Mouse (Mus musculus) lung, embryonic 16.5 days (tissue): Measurements from ENCODE around the gene Ogg1. TPM values are rescaled to one million over a fixed set of nuclear protein-coding genes. Genes with fewer than 3 reads are reported as not detected.
"Not testable (repeated sequence)": the region's sequence is repeated elsewhere in the genome, so short reads cannot be mapped to it uniquely, and the experiment has no call there.

Experiments
- ATAC-seq: fragments of 200-750 bp; cut with Nextera tagmentation; 2 replicates; pipeline ENCODE4 v1.8.0; 2017; ENCODE audit warnings: low read depth, mild to moderate bottlenecking, moderate library complexity
- H3K27ac ChIP-seq: fragments of 300-500 bp; sonication (generic); 2 replicates; pipeline ENCODE4 v1.5.1; 2014; ENCODE audit warnings: mild to moderate bottlenecking, control low read depth, low read length
- H3K27me3 ChIP-seq: fragments of 300-500 bp; sonication (generic); 2 replicates; pipeline ENCODE4 v1.6.1; 2014; ENCODE audit warnings: low read depth, low read length, mixed read lengths; ENCODE audit not compliant: control insufficient read depth, insufficient read depth
- H3K36me3 ChIP-seq: fragments of 300-500 bp; sonication (generic); 2 replicates; pipeline ENCODE4 v1.6.1; 2014; ENCODE audit warnings: low read length; ENCODE audit not compliant: control insufficient read depth, insufficient read depth
- H3K4me1 ChIP-seq: fragments of 300-500 bp; sonication (generic); replicated peaks from 2 replicates; pipeline ENCODE4 v1.6.1; 2014; ENCODE audit warnings: low read length, mixed read lengths; ENCODE audit not compliant: control insufficient read depth, insufficient read depth
- H3K4me2 ChIP-seq: fragments of 300-500 bp; sonication (generic); 2 replicates; pipeline ENCODE4 v1.6.1; 2014; ENCODE audit warnings: low read depth, low read length, control low read depth
- H3K4me3 ChIP-seq: fragments of 300-500 bp; sonication (generic); 2 replicates; pipeline ENCODE4 v1.5.1; 2014; ENCODE audit warnings: mild to moderate bottlenecking, low read length, control low read depth
- H3K9ac ChIP-seq: fragments of 300-500 bp; sonication (generic); 2 replicates; pipeline ENCODE4 v1.6.1; 2014; ENCODE audit warnings: low read length, control low read depth
- H3K9me3 ChIP-seq: fragments of 300-500 bp; sonication (generic); 2 replicates; pipeline ENCODE4 v1.6.1; 2016; ENCODE audit warnings: low read length; ENCODE audit not compliant: control insufficient read depth
- WGBS: fragments of 180-500 bp; shearing (Covaris S2); extraction: QIAGEN DNeasy Blood & Tissue Kit; methylation state at CpG from one replicate; pipeline ENCODE4 v1.1.7; 2014; 5-methylcytosine and 5-hydroxymethylcytosine counted together
- polyA plus RNA-seq: library from polyadenylated mRNA; unstranded; fragments of >200 nt; fragmentation: Nextera tagmentation; extraction: Ambion mirVana; gene quantifications from 2 replicates; pipeline ENCODE4 v1.2.1, GENCODE M21; 2015

The Ogg1 gene
- polyA plus RNA-seq, 1 experiment from 2014 or later, result 17.6 TPM

GRCm38 (mm10) chr6:113308141-113308540 lies 18.6 kb upstream of the Ogg1 start:
- peak overlapping the region; percentile 94 for H3K4me3 ChIP-seq
- peaks cover 14% of the 10 kb centered on the region for H3K4me1 ChIP-seq
- H3K4me2 ChIP-seq, result peak overlapping the region; percentile 72
- H3K27me3 ChIP-seq, result no peaks in the 10 kb centered on the region
- H3K27ac ChIP-seq, result no peak overlapping the region
- H3K9ac ChIP-seq, result peak overlapping the region; percentile 98
- ATAC-seq, result no peak
- 22% methylated on average over 5 of the region's 5 CpGs for WGBS
- H3K36me3 ChIP-seq, result peaks cover 12% of the 10 kb centered on the region
- no peaks in the 10 kb centered on the region for H3K9me3 ChIP-seq

- 90% methylated on average over 3 of the region's 3 CpGs for WGBS
- H3K9me3 ChIP-seq, result no peaks in the 10 kb centered on the region
- ATAC-seq, result no peak
- H3K36me3 ChIP-seq, result peaks cover 59% of the 10 kb centered on the region
- no peak overlapping the region for H3K4me2 ChIP-seq
- H3K4me1 ChIP-seq, result no peaks in the 10 kb centered on the region
- no peak overlapping the region for H3K27ac ChIP-seq
- no peaks in the 10 kb centered on the region for H3K27me3 ChIP-seq
- H3K9ac ChIP-seq, result no peak overlapping the region
- H3K4me3 ChIP-seq, result no peak overlapping the region
Measured at GRCm38 (mm10) chr6:113315972-113316371, 10.8 kb upstream of the Ogg1 start.

GRCm38 (mm10) chr6:113329396-113329795 lies 2.6 kb downstream of the Ogg1 start:
- 83% methylated on average over 1 of the region's 1 CpGs for WGBS
- peaks cover 15% of the 10 kb centered on the region for H3K36me3 ChIP-seq
- H3K4me2 ChIP-seq, result no peak overlapping the region
- no peaks in the 10 kb centered on the region for H3K9me3 ChIP-seq
- ATAC-seq, result no peak
- H3K27ac ChIP-seq, result no peak overlapping the region
- no peak overlapping the region for H3K4me3 ChIP-seq
- H3K9ac ChIP-seq, result no peak overlapping the region
- H3K27me3 ChIP-seq, result no peaks in the 10 kb centered on the region
- H3K4me1 ChIP-seq, result peaks cover 16% of the 10 kb centered on the region

- 41% methylated on average over 2 of the region's 2 CpGs for WGBS
- Histone ChIP-seq H3K4me2 (no peak overlapping the region), H3K36me3 (peaks cover 23% of the 10 kb centered on the region), H3K4me1 (peaks cover 13% of the 10 kb centered on the region), H3K4me3 (no peak overlapping the region), H3K9ac (no peak overlapping the region), H3K27ac (no peak overlapping the region), H3K27me3 (no peaks in the 10 kb centered on the region), H3K9me3 (no peaks in the 10 kb centered on the region)
- no peak for ATAC-seq
Measured at GRCm38 (mm10) chr6:113330547-113330946, 3.8 kb downstream of the Ogg1 start.

- no peak overlapping the region for H3K9ac ChIP-seq
- H3K4me3 ChIP-seq, result no peak overlapping the region
- no peak overlapping the region for H3K4me2 ChIP-seq
- H3K27ac ChIP-seq, result no peak overlapping the region
- peaks cover 29% of the 10 kb centered on the region for H3K36me3 ChIP-seq
- no peaks in the 10 kb centered on the region for H3K9me3 ChIP-seq
- H3K4me1 ChIP-seq, result peaks cover 12% of the 10 kb centered on the region
- no peak for ATAC-seq
- H3K27me3 ChIP-seq, result no peaks in the 10 kb centered on the region
- WGBS, result 87% methylated on average over 11 of the region's 11 CpGs
Measured at GRCm38 (mm10) chr6:113331721-113332120, 4.9 kb downstream of the Ogg1 start.

- H3K4me1 ChIP-seq, result peaks cover 18% of the 10 kb centered on the region
- H3K36me3 ChIP-seq, result peaks cover 30% of the 10 kb centered on the region
- peak overlapping the region; percentile 68 for H3K27ac ChIP-seq
- ATAC-seq, H3K4me2 ChIP-seq, H3K27me3 ChIP-seq, H3K4me3 ChIP-seq, H3K9me3 ChIP-seq, H3K9ac ChIP-seq: not testable (repeated sequence)
- WGBS, result 49% methylated on average over 6 of the region's 6 CpGs
Measured at GRCm38 (mm10) chr6:113332734-113333133, 6.0 kb downstream of the Ogg1 start.

- peak; percentile 79 for ATAC-seq
- Histone ChIP-seq H3K27ac (peak overlapping the region; percentile 85), H3K36me3 (peaks cover 35% of the 10 kb centered on the region), H3K4me2 (peak overlapping the region; percentile 16; the same call in 1 of the 2 replicates), H3K4me1 (peaks cover 18% of the 10 kb centered on the region), H3K4me3 (no peak overlapping the region), H3K27me3 (no peaks in the 10 kb centered on the region), H3K9ac (peak overlapping the region; percentile 42; the same call in 1 of the 2 replicates), H3K9me3 (no peaks in the 10 kb centered on the region)
- WGBS, result 39% methylated on average over 14 of the region's 14 CpGs
Measured at GRCm38 (mm10) chr6:113333137-113333950, 6.6 kb downstream of the Ogg1 start.

- no peaks in the 10 kb centered on the region for H3K9me3 ChIP-seq
- ATAC-seq, result no peak
- no peaks in the 10 kb centered on the region for H3K27me3 ChIP-seq
- no peak overlapping the region for H3K27ac ChIP-seq
- 74% methylated on average over 6 of the region's 6 CpGs for WGBS
- no peak overlapping the region for H3K4me3 ChIP-seq
- H3K36me3 ChIP-seq, result peaks cover 37% of the 10 kb centered on the region
- no peak overlapping the region for H3K4me2 ChIP-seq
- no peak overlapping the region for H3K9ac ChIP-seq
- H3K4me1 ChIP-seq, result peaks cover 18% of the 10 kb centered on the region
Measured at GRCm38 (mm10) chr6:113334216-113334615, 7.4 kb downstream of the Ogg1 start.

- no peak overlapping the region for H3K4me3 ChIP-seq
- H3K4me2 ChIP-seq, result no peak overlapping the region
- WGBS, result 42% methylated on average over 8 of the region's 8 CpGs
- H3K9me3 ChIP-seq, result no peaks in the 10 kb centered on the region
- no peak overlapping the region for H3K27ac ChIP-seq
- peaks cover 33% of the 10 kb centered on the region for H3K36me3 ChIP-seq
- H3K4me1 ChIP-seq, result peaks cover 23% of the 10 kb centered on the region
- no peaks in the 10 kb centered on the region for H3K27me3 ChIP-seq
- no peak for ATAC-seq
- H3K9ac ChIP-seq, result no peak overlapping the region
Measured at GRCm38 (mm10) chr6:113336852-113337620, 10.3 kb downstream of the Ogg1 start.
